Mouse (Mus musculus) bone marrow macrophage, adult 2 months (primary cell): ENCODE data around the gene Cpne4.

Experiments used
- CTCF ChIP-seq: IDR thresholded peaks from 2 replicates; pipeline ENCODE4 v1.5.1; 2012; ENCODE audit warnings: low read depth, mild to moderate bottlenecking, low read length, moderate library complexity
- POLR2A ChIP-seq: IDR thresholded peaks from 2 replicates; pipeline ENCODE4 v1.6.1; 2012; ENCODE audit warnings: mild to moderate bottlenecking, low read depth, low read length, borderline replicate concordance

GRCm38 (mm10) chr9:104725311-104725710, 178.2 kb downstream of the Cpne4 start:
- no peak for TF ChIP-seq CTCF
- TF ChIP-seq POLR2A = no peak
